Mouse (Mus musculus) small intestine, adult 2 months (tissue): ENCODE results near the gene Tmco4. TPM values are rescaled to one million over a fixed set of nuclear protein-coding genes. Genes with fewer than 3 reads are reported as not detected.

ENCODE experiments used
- H3K27ac ChIP-seq: fragments of 200-500 bp; 2 replicates; pipeline ENCODE4 v1.5.1; 2012; ENCODE audit warnings: low read depth, low read length, control low read depth, inconsistent platforms; ENCODE audit not compliant: insufficient read depth
- H3K27me3 ChIP-seq: fragments of 200-500 bp; 2 replicates; pipeline ENCODE4 v1.6.1; 2012; ENCODE audit warnings: mild to moderate bottlenecking, moderate library complexity, low read length, inconsistent platforms; ENCODE audit not compliant: control insufficient read depth, insufficient read depth
- H3K36me3 ChIP-seq: fragments of 200-500 bp; 2 replicates; pipeline ENCODE4 v1.6.1; 2012; ENCODE audit warnings: mild to moderate bottlenecking, low read length, control low read depth, inconsistent platforms; ENCODE audit not compliant: control insufficient read depth, insufficient read depth
- H3K4me1 ChIP-seq: fragments of 200-500 bp; 2 replicates; pipeline ENCODE4 v1.6.1; 2012; ENCODE audit warnings: low read length, inconsistent platforms, mixed read lengths; ENCODE audit not compliant: control insufficient read depth, insufficient read depth, insufficient read length
- H3K4me3 ChIP-seq: fragments of 200-500 bp; 2 replicates; pipeline ENCODE4 v1.5.1; 2012; ENCODE audit warnings: low read depth, mild to moderate bottlenecking, control low read depth, inconsistent platforms, low read length, moderate library complexity
- CTCF ChIP-seq: fragments of 200-500 bp; IDR thresholded peaks from 2 replicates; pipeline ENCODE4 v1.5.1; 2012; ENCODE audit warnings: low read depth, mild to moderate bottlenecking, control low read depth, inconsistent platforms, low read length, moderate library complexity, mixed read lengths; ENCODE audit not compliant: insufficient replicate concordance, insufficient read length; ENCODE audit errors: extremely low read depth
- POLR2A ChIP-seq: fragments of 200-500 bp; IDR thresholded peaks from 2 replicates; pipeline ENCODE4 v1.6.1; 2012; ENCODE audit warnings: low read depth, mild to moderate bottlenecking, control low read depth, inconsistent platforms, low read length, moderate library complexity
- WGBS: fragments of 180-500 bp; shearing (Covaris S2); methylation state at CpG from one replicate; pipeline ENCODE4 v1.1.7; 2018; 5-methylcytosine and 5-hydroxymethylcytosine counted together
- polyA plus RNA-seq: library from polyadenylated mRNA; depleted of rRNA; stranded (reverse); fragments of >200 nt; gene quantifications from 2 replicates; pipeline ENCODE4 v1.2.3, GENCODE M21; 2012

The Tmco4 gene
- polyA plus RNA-seq, 1 experiment: 34.2 TPM

DNA sequence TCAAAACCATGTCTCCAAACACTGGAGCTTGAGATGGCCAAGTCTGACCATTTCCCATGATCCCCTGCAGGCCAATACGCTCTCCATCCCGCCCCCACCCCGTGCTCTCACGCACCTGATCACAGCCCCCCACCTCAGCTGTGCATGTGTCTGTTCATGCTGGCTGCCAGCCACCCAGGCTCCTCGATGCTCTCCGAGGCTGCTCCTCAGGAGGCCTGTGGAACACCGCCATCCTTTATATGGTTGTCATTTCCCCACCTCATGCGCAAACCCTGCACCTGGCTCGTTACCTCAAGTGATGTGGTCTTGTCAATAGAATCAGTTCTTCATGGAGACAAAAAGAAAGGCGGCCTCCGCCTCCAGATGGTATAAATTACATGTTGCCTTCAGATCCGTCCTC lies 59.8 kb downstream of the Tmco4 start:
- Histone ChIP-seq H3K4me3 (no peak overlapping the region), H3K27ac (no peak overlapping the region), H3K36me3 (peaks cover 48% of the 10 kb centered on the region), H3K4me1 (no peaks in the 10 kb centered on the region), H3K27me3 (no peaks in the 10 kb centered on the region)
- WGBS: 94% methylated on average over 12 of the region's 12 CpGs
- no peak for TF ChIP-seq CTCF
- no peak for TF ChIP-seq POLR2A

DNA sequence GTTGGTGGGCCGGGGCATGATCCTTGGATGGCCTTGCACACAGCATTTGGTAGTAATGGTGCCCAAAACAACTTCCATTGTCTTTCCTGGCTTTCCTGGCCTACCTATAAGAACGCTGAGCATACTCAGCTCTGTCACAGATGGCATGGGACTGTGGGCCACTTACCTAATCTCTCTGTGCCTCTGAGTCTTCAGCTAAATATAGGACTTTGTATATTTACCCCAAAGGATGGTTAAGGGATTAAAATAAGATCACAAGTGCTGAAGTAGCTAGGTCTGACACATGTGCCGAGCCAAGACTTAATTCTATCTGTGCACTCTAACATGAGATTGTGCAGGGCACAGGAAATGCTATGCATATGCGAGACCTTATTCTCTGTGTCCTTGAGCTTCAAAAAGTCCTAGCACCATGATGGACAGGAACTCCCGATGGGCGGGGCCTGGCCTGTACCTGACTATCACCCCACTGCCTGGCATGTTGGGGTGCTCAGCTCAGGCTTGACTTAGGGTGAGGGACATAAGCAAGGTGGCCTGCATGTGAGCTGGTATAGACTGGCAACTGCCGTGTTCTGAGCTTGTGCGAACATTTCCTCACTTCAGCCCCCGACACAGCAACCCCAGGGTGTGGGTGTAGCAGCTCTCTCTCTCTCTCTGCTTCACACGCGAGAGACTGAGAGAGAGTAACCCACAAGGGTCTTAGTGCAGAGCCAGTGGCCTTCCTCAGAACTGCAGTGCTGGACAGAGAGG lies 60.7 kb downstream of the Tmco4 start:
- Histone ChIP-seq H3K4me3 (no peak overlapping the region), H3K27ac (no peak overlapping the region), H3K36me3 (peaks cover 48% of the 10 kb centered on the region), H3K27me3 (no peaks in the 10 kb centered on the region), H3K4me1 (no peaks in the 10 kb centered on the region)
- TF ChIP-seq CTCF (no peak), POLR2A (no peak)
- WGBS: 90% methylated on average over 11 of the region's 11 CpGs

- 91% methylated on average over 8 of the region's 8 CpGs for WGBS
- Histone ChIP-seq H3K27me3 (no peaks in the 10 kb centered on the region), H3K36me3 (peaks cover 51% of the 10 kb centered on the region), H3K27ac (no peak overlapping the region), H3K4me3 (no peak overlapping the region), H3K4me1 (no peaks in the 10 kb centered on the region)
- TF ChIP-seq CTCF (no peak), POLR2A (no peak)
These were observed 61.3 kb downstream of the Tmco4 start for GRCm38 (mm10) chr4:139034010-139034367.

DNA sequence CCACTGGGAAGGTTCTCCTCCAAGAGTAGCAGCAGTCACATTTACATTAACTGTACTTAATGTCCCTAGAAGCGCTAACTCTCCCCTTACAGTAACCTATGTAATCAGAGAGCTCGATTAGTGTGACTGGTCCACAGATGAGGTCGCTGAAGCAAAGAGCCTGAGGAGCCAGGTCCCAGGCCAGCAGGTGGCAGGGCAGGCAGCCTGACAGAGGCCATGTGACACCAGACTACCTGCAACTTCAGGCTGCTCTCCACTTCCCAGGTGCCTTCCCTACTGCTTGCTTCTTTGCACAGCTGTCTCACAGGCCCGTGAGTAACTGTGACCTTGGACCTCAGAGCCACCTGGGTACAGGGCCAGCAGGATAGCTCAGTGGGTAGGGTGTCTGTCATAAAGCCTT lies 61.9 kb downstream of the Tmco4 start:
- TF ChIP-seq POLR2A (no peak), CTCF (peak; percentile 41; the same call in 1 of the 2 replicates)
- 47% methylated on average over 4 of the region's 4 CpGs for WGBS
- Histone ChIP-seq H3K4me3 (no peak overlapping the region), H3K27ac (no peak overlapping the region), H3K4me1 (no peaks in the 10 kb centered on the region), H3K36me3 (peaks cover 46% of the 10 kb centered on the region), H3K27me3 (no peaks in the 10 kb centered on the region)

DNA sequence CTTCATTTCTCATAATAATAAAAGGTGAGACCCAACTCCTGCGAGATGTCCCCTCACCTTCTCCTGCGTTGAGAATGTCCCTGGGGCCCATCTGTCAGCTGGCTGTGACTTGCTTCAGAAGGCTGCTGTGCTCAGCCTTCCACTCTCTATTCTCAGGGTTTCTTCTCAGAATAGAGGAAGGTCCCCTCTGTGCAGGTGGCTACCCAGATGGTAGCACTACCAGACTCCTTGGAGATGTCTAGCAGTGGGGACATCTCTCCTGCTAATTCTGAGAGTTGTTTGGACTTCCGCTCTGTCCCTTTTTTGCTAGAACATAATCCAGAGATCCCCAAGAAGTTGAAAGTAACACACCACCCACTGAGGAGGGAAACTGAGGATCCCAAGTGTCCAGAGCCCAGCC lies 62.3 kb downstream of the Tmco4 start:
- Histone ChIP-seq H3K4me1 (no peaks in the 10 kb centered on the region), H3K36me3 (peaks cover 43% of the 10 kb centered on the region), H3K4me3 (no peak overlapping the region), H3K27ac (no peak overlapping the region), H3K27me3 (no peaks in the 10 kb centered on the region)
- WGBS: 92% methylated on average over 3 of the region's 3 CpGs
- TF ChIP-seq POLR2A: no peak
- no peak for TF ChIP-seq CTCF

DNA sequence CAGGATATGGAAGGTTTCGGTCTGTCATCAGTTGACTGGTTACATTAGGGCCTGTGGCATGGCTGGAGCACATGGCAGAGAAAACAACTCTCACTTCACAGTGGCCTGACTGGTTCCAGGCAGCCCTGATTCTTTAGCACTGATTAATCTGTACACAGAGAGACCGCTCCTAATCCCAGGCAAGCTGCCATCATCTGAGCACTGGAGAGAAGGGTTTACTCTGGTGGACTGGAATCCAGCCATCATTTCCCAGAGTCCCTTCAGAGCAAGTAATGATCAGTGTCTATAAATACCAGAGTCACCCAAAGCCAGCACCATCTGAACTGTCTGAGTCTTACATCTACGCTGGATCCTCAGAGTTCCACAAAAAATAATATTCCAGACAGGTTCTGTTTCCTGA lies 63.1 kb downstream of the Tmco4 start:
- no peak for TF ChIP-seq POLR2A
- no peak for TF ChIP-seq CTCF
- H3K4me3 ChIP-seq: no peak overlapping the region
- no peak overlapping the region for H3K27ac ChIP-seq
- 84% methylated on average over 3 of the region's 3 CpGs for WGBS
- H3K27me3 ChIP-seq: no peaks in the 10 kb centered on the region
- H3K36me3 ChIP-seq: peaks cover 38% of the 10 kb centered on the region
- H3K4me1 ChIP-seq: no peaks in the 10 kb centered on the region

- TF ChIP-seq POLR2A (no peak), CTCF (no peak)
- H3K27ac ChIP-seq: no peak overlapping the region
- no peaks in the 10 kb centered on the region for H3K4me1 ChIP-seq
- H3K36me3 ChIP-seq: peaks cover 29% of the 10 kb centered on the region
- WGBS: 27% methylated on average over 17 of the region's 17 CpGs
- no peaks in the 10 kb centered on the region for H3K27me3 ChIP-seq
- H3K4me3 ChIP-seq: no peak overlapping the region
These were observed 65.3 kb downstream of the Tmco4 start for GRCm38 (mm10) chr4:139037795-139038607.
